Mouse (Mus musculus) CH12.LX (cell line): ENCODE measurements around the gene Usp7. TPM values are rescaled to one million over a fixed set of nuclear protein-coding genes. Genes with fewer than 3 reads are reported as not detected.

Experiments used
- DNase-seq: peaks from one replicate; pipeline ENCODE4 v3.0.0-alpha.2; 2013; ENCODE audit errors: extremely low read depth
- H3K27ac ChIP-seq: 2 replicates; pipeline ENCODE4 v1.5.1; 2012; ENCODE audit warnings: low read depth, mild to moderate bottlenecking, control low read depth, moderate library complexity; ENCODE audit not compliant: insufficient read depth
- H3K27me3 ChIP-seq: replicated peaks from 2 replicates; pipeline ENCODE3; 2012; ENCODE audit warnings: inconsistent platforms
- H3K36me3 ChIP-seq, 2 experiments: replicated peaks in 1 of 2; 2 replicates each; pipeline versions ENCODE3 to v1.6.1; 2012; ENCODE audit warnings: inconsistent platforms in 1 of 2, low read length in 1 of 2, mild to moderate bottlenecking in 1 of 2, mixed read lengths in 1 of 2, moderate library complexity in 1 of 2; ENCODE audit not compliant: control insufficient read depth in 1 of 2, insufficient read depth in 1 of 2
- H3K4me1 ChIP-seq, 2 experiments: 2 replicates each; pipeline ENCODE4 v1.6.1; 2012; ENCODE audit warnings: inconsistent platforms in 1 of 2, moderate library complexity in 1 of 2; ENCODE audit not compliant: insufficient read depth in 2 of 2, control insufficient read depth in 1 of 2
- H3K4me2 ChIP-seq: 2 replicates; pipeline ENCODE4 v1.6.1; 2012; ENCODE audit warnings: low read depth, mild to moderate bottlenecking, control low read depth; ENCODE audit not compliant: poor library complexity, insufficient read depth, severe bottlenecking
- H3K4me3 ChIP-seq, 3 experiments: fragments of 150-350 bp in 1 of 3; sonication (generic) in 1 of 3; replicated peaks in 1 of 3; 2 replicates each; pipeline versions ENCODE3 to v1.5.1; 2011 to 2012; ENCODE audit warnings: low read depth in 2 of 3, low read length in 2 of 3, mild to moderate bottlenecking in 2 of 3, moderate library complexity in 2 of 3, control low read depth in 1 of 3, improper control_type of control experiment in 1 of 3, inconsistent platforms in 1 of 3, mixed read lengths in 1 of 3; ENCODE audit not compliant: poor library complexity in 1 of 3
- H3K79me2 ChIP-seq: replicated peaks from 2 replicates; pipeline ENCODE4 v1.6.1; 2012; ENCODE audit warnings: mild to moderate bottlenecking, moderate library complexity; ENCODE audit not compliant: control insufficient read depth, poor library complexity, insufficient read depth, severe bottlenecking; ENCODE audit errors: extremely low read depth
- H3K9ac ChIP-seq: 2 replicates; pipeline ENCODE4 v1.6.1; 2012; ENCODE audit warnings: low read depth, mild to moderate bottlenecking, control low read depth, moderate library complexity; ENCODE audit not compliant: insufficient read depth
- H3K9me3 ChIP-seq: replicated peaks from 2 replicates; pipeline ENCODE3; 2012; ENCODE audit warnings: low read length, inconsistent platforms, mixed read lengths
- BHLHE40 ChIP-seq: IDR thresholded peaks from 2 replicates; pipeline ENCODE4 v1.6.1; 2011; ENCODE audit warnings: mild to moderate bottlenecking, low read depth, low read length, improper control_type of control experiment
- CHD1 ChIP-seq: IDR thresholded peaks from 2 replicates; pipeline ENCODE4 v1.6.1; 2012; ENCODE audit warnings: low read depth, low read length, improper control_type of control experiment, inconsistent platforms
- CTCF ChIP-seq, 2 experiments: IDR thresholded peaks in 1 of 2; conservative IDR thresholded peaks in 1 of 2; 2 replicates each; pipeline ENCODE4 v1.5.1; 2011 to 2012; ENCODE audit warnings: low read depth in 2 of 2, low read length in 2 of 2, improper control_type of control experiment in 1 of 2, inconsistent platforms in 1 of 2, mild to moderate bottlenecking in 1 of 2, moderate library complexity in 1 of 2
- E2F4 ChIP-seq: IDR thresholded peaks from 2 replicates; pipeline ENCODE4 v1.6.1; 2011; ENCODE audit warnings: low read depth, low read length, improper control_type of control experiment; ENCODE audit not compliant: insufficient replicate concordance
- GABPA ChIP-seq: IDR thresholded peaks from 2 replicates; pipeline ENCODE4 v1.6.1; 2012; ENCODE audit warnings: low read depth, low read length, improper control_type of control experiment, inconsistent platforms; ENCODE audit not compliant: insufficient replicate concordance
- JUN ChIP-seq: IDR thresholded peaks from 2 replicates; pipeline ENCODE4 v1.6.1; 2011; ENCODE audit warnings: low read depth, mild to moderate bottlenecking, low read length, improper control_type of control experiment, moderate library complexity; ENCODE audit not compliant: insufficient read depth
- MAX ChIP-seq: IDR thresholded peaks from 2 replicates; pipeline ENCODE4 v1.6.1; 2011; ENCODE audit warnings: low read length, improper control_type of control experiment
- MXI1 ChIP-seq: IDR thresholded peaks from 2 replicates; pipeline ENCODE4 v1.6.1; 2011; ENCODE audit warnings: mild to moderate bottlenecking, low read depth, low read length, improper control_type of control experiment
- MYC ChIP-seq: IDR thresholded peaks from 2 replicates; pipeline ENCODE4 v1.6.1; 2011; ENCODE audit warnings: low read depth, mild to moderate bottlenecking, improper control_type of control experiment, low read length
- NELFE ChIP-seq: IDR thresholded peaks from 2 replicates; pipeline ENCODE4 v1.6.1; 2011; ENCODE audit warnings: low read depth, low read length, improper control_type of control experiment
- NRF1 ChIP-seq: IDR thresholded peaks from 2 replicates; pipeline ENCODE4 v1.6.1; 2014; ENCODE audit warnings: low read depth, mild to moderate bottlenecking, inconsistent platforms, low read length, improper control_type of control experiment, moderate library complexity
- POLR2A ChIP-seq: IDR thresholded peaks from 2 replicates; pipeline ENCODE4 v1.6.1; 2011; ENCODE audit warnings: low read depth, mild to moderate bottlenecking, improper control_type of control experiment, low read length
- RCOR1 ChIP-seq: conservative IDR thresholded peaks from 2 replicates; pipeline ENCODE4 v1.6.1; 2012; ENCODE audit warnings: low read depth, mild to moderate bottlenecking, inconsistent platforms, low read length, improper control_type of control experiment
- SMC3 ChIP-seq: IDR thresholded peaks from 2 replicates; pipeline ENCODE4 v1.6.1; 2011; ENCODE audit warnings: low read depth, low read length, improper control_type of control experiment
- UBTF ChIP-seq: IDR thresholded peaks from 2 replicates; pipeline ENCODE4 v1.6.1; 2012; ENCODE audit warnings: low read depth, mild to moderate bottlenecking, inconsistent platforms, low read length, improper control_type of control experiment, moderate library complexity
- USF2 ChIP-seq: conservative IDR thresholded peaks from 2 replicates; pipeline ENCODE4 v1.6.1; 2011; ENCODE audit warnings: low read depth, low read length, improper control_type of control experiment
- ZC3H11A ChIP-seq: IDR thresholded peaks from 2 replicates; pipeline ENCODE4 v1.6.1; 2012; ENCODE audit warnings: low read depth, mild to moderate bottlenecking, inconsistent platforms, low read length, improper control_type of control experiment
- ZKSCAN1 ChIP-seq: IDR thresholded peaks from 2 replicates; pipeline ENCODE4 v1.6.1; 2012; ENCODE audit warnings: low read depth, inconsistent platforms, low read length, improper control_type of control experiment, borderline replicate concordance
- dilution Hi-C: fragments of 300-500 bp; cut with MboI; formaldehyde crosslinking; loops from 2 replicates; pipeline ENCODE4 v1.14.3; 2020; ENCODE audit warnings: low sequenced_read_pairs; ENCODE audit not compliant: extremely low pct_unique_long_range_greater_than_20kb, extremely low pct_ligation_motif_present
- in situ Hi-C: fragments of 300-500 bp; cut with MboI; formaldehyde crosslinking; loops from 3 replicates; pipeline ENCODE4 v1.14.3; 2019; ENCODE audit warnings: low sequenced_read_pairs, low pct_ligation_motif_present, low pct_unique_long_range_greater_than_20kb, mixed read lengths
- polyA plus RNA-seq: library from polyadenylated mRNA; unstranded; fragments of >175 nt; gene quantifications from 2 replicates; pipeline ENCODE4 v1.2.1, GENCODE M21; 2012; ENCODE audit warnings: low read depth; ENCODE audit not compliant: insufficient read length
- total RNA-seq, 2 experiments: library from RNA; depleted of rRNA; stranded (reverse); fragments of 300-350 nt in 1 of 2; fragments of >200 nt in 1 of 2; gene quantifications; 2 replicates each; pipeline ENCODE4 v1.2.3; 2012 to 2014

The Usp7 gene
- total and polyA plus RNA-seq, 3 experiments: 113 to 169 (median 143) TPM

DNA sequence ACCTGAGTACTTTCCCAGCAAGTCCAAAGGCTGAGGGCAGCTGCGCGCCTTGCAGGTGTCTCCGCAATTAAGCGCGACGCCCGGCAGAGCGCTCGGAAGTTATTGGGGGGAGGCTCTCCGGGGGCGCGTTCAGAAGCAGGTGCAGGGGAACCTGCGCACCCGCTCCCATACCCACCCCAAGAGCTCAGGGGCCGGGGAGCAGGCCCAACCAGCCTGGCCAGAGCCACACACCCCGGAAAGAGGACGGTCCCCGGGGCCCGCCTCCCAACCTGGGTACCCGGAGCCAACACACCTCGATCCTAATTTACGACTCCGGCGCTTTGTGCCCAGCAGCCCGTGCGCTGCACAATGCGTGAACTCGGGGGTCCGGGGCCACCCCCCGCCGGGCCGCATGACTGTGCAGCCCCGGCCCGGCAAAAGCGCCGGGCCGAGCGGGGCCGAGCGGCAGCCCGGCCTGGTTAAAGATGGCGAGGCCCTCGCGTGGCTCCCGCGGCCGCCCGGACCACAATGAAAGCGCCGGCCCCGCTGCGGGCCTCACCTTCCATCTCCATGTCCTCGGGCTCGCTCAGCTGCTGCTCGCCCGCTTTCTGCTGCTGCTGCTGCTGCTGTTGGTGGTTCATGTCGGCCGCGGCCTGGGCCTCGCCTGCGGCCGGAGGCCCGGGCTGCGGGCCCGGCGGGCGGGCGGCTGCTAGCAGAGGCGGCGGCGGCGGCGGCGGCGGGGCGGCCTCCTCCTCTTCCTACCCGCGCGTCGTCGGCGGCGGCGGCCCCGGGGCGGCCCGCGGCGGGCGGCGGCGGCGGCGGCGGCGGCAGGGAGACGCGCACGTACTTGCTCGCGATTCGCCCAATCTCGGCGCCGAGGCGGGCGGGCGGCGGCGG is 54.2 kb downstream of the Usp7 start:
- Histone ChIP-seq H3K27me3 (peaks cover 1% of the 10 kb centered on the region), H3K9ac (peak overlapping the region; percentile 99), H3K4me3 (peak overlapping the region; percentile 74 to 86 (median 85)), H3K36me3 (peaks cover 2 to 25% of the 10 kb centered on the region in 2 experiments), H3K4me2 (peak overlapping the region; percentile 99; the same call in 1 of the 2 replicates), H3K27ac (peak overlapping the region; percentile 18; the same call in 1 of the 2 replicates), H3K79me2 (peaks cover 56% of the 10 kb centered on the region), H3K4me1 (peaks cover 19 to 48% of the 10 kb centered on the region in 2 experiments), H3K9me3 (no peaks in the 10 kb centered on the region)
- TF ChIP-seq NRF1 (0 out of 2 replicates have a peak, but pooled peaks have one; percentile 26), MYC (0 out of 2 replicates have a peak, but pooled peaks have one; percentile 8), MXI1 (peak; percentile 20), UBTF (no peak; the same call in 1 of the 2 replicates)
- in situ Hi-C loops: no loop called here
- no peak for DNase-seq
- dilution Hi-C loops: no loop called here

DNA sequence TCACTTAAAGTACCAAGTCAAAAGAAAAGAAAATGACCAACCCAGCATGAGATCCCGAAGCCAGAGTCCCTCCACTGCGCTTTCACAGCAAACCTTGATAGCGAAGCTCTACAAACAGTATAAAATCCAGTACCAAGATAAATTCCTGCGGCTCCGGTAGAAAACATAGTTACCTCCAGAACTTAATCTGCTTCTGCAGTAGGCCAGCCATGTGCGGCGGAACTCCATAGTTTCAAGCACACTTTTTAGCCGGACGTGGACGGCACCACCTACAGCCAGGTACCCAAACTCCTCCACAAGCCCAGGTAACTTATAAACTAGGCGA is 54.8 kb downstream of the Usp7 start:
- dilution Hi-C loops (no loop called here), in situ Hi-C loops (no loop called here)
- H3K4me1 ChIP-seq: peaks cover 19 to 53% of the 10 kb centered on the region in 2 experiments
- peak overlapping the region; percentile 74 to 86 (median 85) for H3K4me3 ChIP-seq
- H3K36me3 ChIP-seq: peaks cover 2 to 28% of the 10 kb centered on the region in 2 experiments
- no peaks in the 10 kb centered on the region for H3K9me3 ChIP-seq
- H3K79me2 ChIP-seq: peaks cover 61% of the 10 kb centered on the region
- TF ChIP-seq E2F4 (no peak), MAX (0 out of 2 replicates have a peak, but pooled peaks have one; percentile 45), MXI1 (peak; percentile 44; the same call in 1 of the 2 replicates), ZKSCAN1 (no peak), JUN (no peak), CTCF (conservative IDR thresholded peaks at IDR 0.05 in 1 of 2, IDR thresholded peaks at IDR 0.05 in 1 of 2; ENCODE audit: low read depth in 2 of 2, low read length in 2 of 2) (no peak), USF2 (no peak), BHLHE40 (no peak), POLR2A (no peak), MYC (0 out of 2 replicates have a peak, but pooled peaks have one; percentile 22), CHD1 (0 out of 2 replicates have a peak, but pooled peaks have one; percentile 55), NELFE (no peak), ZC3H11A (no peak), GABPA (no peak), RCOR1 (no peak), SMC3 (no peak)
- peak overlapping the region; percentile 99 for H3K4me2 ChIP-seq
- no peak overlapping the region for H3K27ac ChIP-seq
- no peak for DNase-seq
- peak overlapping the region; percentile 99 for H3K9ac ChIP-seq
- H3K27me3 ChIP-seq: peaks cover 1% of the 10 kb centered on the region
